Mouse (Mus musculus) neural tube, embryonic 14.5 days (tissue): ENCODE results near the gene Fkbp2. TPM values are rescaled to one million over a fixed set of nuclear protein-coding genes. Genes with fewer than 3 reads are reported as not detected.

Source experiments
- ATAC-seq: fragments of 200-750 bp; cut with Nextera tagmentation; 2 replicates; pipeline ENCODE4 v1.8.0; 2017; ENCODE audit warnings: low read depth, mild to moderate bottlenecking, moderate TSS enrichment, moderate library complexity
- H3K27ac ChIP-seq: fragments of 300-500 bp; sonication (generic); 2 replicates; pipeline ENCODE4 v1.5.1; 2014; ENCODE audit warnings: low read depth, mild to moderate bottlenecking, control low read depth, low read length, moderate library complexity, mixed read lengths
- H3K27me3 ChIP-seq: fragments of 300-500 bp; sonication (generic); 2 replicates; pipeline ENCODE4 v1.6.1; 2014; ENCODE audit warnings: low read length; ENCODE audit not compliant: control insufficient read depth, insufficient read depth
- H3K36me3 ChIP-seq: fragments of 300-500 bp; sonication (generic); 2 replicates; pipeline ENCODE4 v1.6.1; 2014; ENCODE audit warnings: low read length, mixed read lengths; ENCODE audit not compliant: control insufficient read depth, insufficient read depth
- H3K4me1 ChIP-seq: fragments of 300-500 bp; sonication (generic); 2 replicates; pipeline ENCODE4 v1.6.1; 2014; ENCODE audit warnings: low read length; ENCODE audit not compliant: control insufficient read depth, insufficient read depth
- H3K4me2 ChIP-seq: fragments of 300-500 bp; sonication (generic); 2 replicates; pipeline ENCODE4 v1.6.1; 2014; ENCODE audit warnings: mild to moderate bottlenecking, low read depth, low read length, control low read depth
- H3K4me3 ChIP-seq: fragments of 300-500 bp; sonication (generic); 2 replicates; pipeline ENCODE4 v1.5.1; 2014; ENCODE audit warnings: low read depth, low read length, control low read depth, mixed read lengths
- H3K9ac ChIP-seq: fragments of 300-500 bp; sonication (generic); replicated peaks from 2 replicates; pipeline ENCODE4 v1.6.1; 2014; ENCODE audit warnings: low read depth, mild to moderate bottlenecking, control low read depth, low read length, mixed read lengths
- H3K9me3 ChIP-seq: fragments of 300-500 bp; sonication (generic); 2 replicates; pipeline ENCODE4 v1.6.1; 2016; ENCODE audit warnings: low read length; ENCODE audit not compliant: control insufficient read depth
- WGBS: fragments of 180-500 bp; shearing (Covaris S2); extraction: QIAGEN DNeasy Blood & Tissue Kit; methylation state at CpG from one replicate; pipeline ENCODE4 v1.1.7; 2014; 5-methylcytosine and 5-hydroxymethylcytosine counted together
- polyA plus RNA-seq: library from polyadenylated mRNA; unstranded; fragments of >200 nt; fragmentation: Nextera tagmentation; extraction: Ambion mirVana; gene quantifications from 2 replicates; pipeline ENCODE4 v1.2.1, GENCODE M21; 2014

The Fkbp2 gene
- polyA plus RNA-seq, 1 experiment from 2014 or later = 119 TPM

DNA sequence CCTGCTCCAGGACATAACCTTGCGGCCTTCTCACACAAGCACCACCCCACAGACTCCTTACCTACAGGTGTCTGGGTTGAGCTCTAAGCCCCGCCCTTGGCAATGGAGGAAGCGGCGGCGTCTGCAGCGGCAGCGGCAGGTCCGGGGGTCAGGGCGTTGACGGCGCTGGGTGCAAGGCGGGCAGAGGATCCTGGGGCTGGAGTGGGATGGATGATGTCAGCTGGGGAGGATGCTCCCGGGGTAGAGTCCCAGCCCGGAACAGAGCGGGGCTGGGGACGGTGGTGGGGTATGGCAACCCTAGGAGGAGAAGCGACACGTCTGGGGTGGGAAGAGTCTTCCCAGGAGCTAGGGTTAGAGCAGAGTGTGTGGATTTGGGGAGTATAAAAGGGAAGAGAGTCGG, 5.0 kb upstream of the Fkbp2 start:
- Histone ChIP-seq H3K9me3 (no peaks in the 10 kb centered on the region), H3K4me2 (no peak overlapping the region), H3K36me3 (peaks cover 7% of the 10 kb centered on the region; the same call in 1 of the 2 replicates), H3K27ac (no peak overlapping the region), H3K27me3 (no peaks in the 10 kb centered on the region), H3K4me1 (peaks cover 10% of the 10 kb centered on the region), H3K4me3 (no peak overlapping the region), H3K9ac (no peak overlapping the region)
- ATAC-seq = no peak
- 83% methylated on average over 19 of the region's 19 CpGs for WGBS

DNA sequence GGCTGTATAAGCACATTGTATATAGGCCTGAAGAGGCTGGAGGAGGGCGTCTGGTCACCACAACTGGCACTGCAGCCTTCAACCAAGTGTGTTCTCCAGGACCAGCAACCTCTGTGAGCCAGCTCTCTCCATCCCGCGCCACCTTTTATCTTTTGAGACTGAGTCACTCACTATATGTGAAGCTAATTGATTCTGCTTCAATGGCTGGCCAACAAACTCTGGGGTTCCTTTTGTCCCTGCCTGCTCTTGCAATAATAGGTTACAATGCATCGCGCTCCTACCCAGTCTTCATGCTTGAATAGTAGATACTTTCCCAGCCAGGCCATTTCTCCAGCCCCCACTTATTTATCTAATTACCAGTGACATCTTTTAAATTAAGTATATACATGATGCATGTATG, 3.3 kb upstream of the Fkbp2 start:
- no peaks in the 10 kb centered on the region for H3K9me3 ChIP-seq
- H3K27me3 ChIP-seq = no peaks in the 10 kb centered on the region
- no peak overlapping the region for H3K4me3 ChIP-seq
- no peak overlapping the region for H3K9ac ChIP-seq
- no peak for ATAC-seq
- no peak overlapping the region for H3K27ac ChIP-seq
- H3K4me2 ChIP-seq = no peak overlapping the region
- H3K36me3 ChIP-seq = peaks cover 8% of the 10 kb centered on the region
- WGBS = 41% methylated on average over 5 of the region's 5 CpGs
- peaks cover 20% of the 10 kb centered on the region for H3K4me1 ChIP-seq

DNA sequence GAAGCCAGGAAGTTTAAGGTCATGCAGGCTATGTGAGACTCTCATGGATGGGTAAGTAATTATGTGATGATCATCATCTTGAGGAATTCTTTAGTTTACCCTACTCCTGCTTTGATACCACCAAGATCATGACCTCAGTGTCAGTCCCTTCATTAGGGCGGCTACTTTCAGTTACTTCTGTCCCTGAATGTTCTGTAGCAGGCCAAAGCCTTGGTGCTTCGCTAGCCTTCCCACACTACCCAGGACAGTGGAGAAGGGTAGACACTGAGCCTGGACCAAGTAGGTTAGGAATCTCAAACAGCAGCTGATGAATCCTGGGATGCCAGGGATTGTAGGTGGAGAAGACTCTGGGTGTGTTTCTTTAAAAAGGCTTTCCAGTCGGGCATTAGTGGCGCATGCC, 1.2 kb upstream of the Fkbp2 start:
- no peak overlapping the region for H3K9ac ChIP-seq
- H3K4me3 ChIP-seq = no peak overlapping the region
- no peaks in the 10 kb centered on the region for H3K27me3 ChIP-seq
- no peak for ATAC-seq
- H3K27ac ChIP-seq = no peak overlapping the region
- peaks cover 21% of the 10 kb centered on the region for H3K36me3 ChIP-seq
- peaks cover 29% of the 10 kb centered on the region for H3K4me1 ChIP-seq
- 90% methylated on average over 4 of the region's 4 CpGs for WGBS
- H3K4me2 ChIP-seq = peak overlapping the region; percentile 73
- H3K9me3 ChIP-seq = no peaks in the 10 kb centered on the region

DNA sequence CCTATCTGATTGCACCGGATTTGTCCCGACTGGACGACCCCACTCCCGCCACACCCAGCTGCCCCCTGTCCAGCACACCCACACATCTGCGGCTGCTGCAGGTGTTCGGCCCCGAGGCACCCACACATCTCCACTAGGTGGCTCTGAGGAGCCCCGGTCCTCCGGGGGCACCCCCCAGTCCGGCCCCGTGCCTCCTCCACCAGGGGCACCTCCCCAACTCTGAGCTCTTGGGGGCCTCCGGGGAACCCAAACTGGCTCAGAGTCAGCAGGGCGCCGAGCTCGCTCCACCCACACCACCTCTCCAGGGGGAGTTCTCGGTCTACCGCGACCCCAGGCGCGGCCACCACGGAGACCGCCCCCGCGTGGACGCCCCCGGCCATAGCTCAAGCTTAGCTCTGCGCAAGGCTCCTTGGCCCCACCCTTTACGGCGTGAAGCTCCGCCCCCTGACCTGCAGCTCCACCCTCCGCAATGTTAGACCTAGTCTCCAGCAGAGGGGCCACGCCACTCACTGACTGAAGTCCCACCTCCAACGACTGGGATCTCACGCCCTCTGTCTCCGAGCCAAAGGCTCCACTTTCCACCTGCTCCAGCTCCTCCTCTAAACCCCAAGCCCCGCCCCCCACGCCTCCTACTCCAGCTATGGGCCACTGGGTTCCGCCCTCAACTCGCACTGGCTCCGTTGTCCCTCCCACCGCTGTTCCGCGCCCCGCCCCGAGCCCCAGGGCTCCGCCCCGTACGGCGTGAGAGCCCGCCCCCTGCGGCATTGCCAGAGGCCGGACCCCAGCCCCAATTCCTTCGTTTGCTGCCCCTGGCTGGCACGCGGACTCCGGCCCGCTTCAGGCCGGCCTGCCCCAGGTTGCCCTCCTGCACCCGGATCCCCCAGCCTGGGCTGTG, 568 bp downstream of the Fkbp2 start:
- H3K27ac ChIP-seq = peak overlapping the region; percentile 89
- peak; percentile 80 for ATAC-seq
- H3K4me3 ChIP-seq = peak overlapping the region; percentile 47
- WGBS = under 1% methylated on average over 56 of the region's 59 CpGs
- H3K4me1 ChIP-seq = peaks cover 31% of the 10 kb centered on the region
- peak overlapping the region; percentile 64 for H3K9ac ChIP-seq
- H3K9me3 ChIP-seq = no peaks in the 10 kb centered on the region
- peaks cover 21% of the 10 kb centered on the region for H3K36me3 ChIP-seq
- peak overlapping the region; percentile 73 for H3K4me2 ChIP-seq
- no peaks in the 10 kb centered on the region for H3K27me3 ChIP-seq

DNA sequence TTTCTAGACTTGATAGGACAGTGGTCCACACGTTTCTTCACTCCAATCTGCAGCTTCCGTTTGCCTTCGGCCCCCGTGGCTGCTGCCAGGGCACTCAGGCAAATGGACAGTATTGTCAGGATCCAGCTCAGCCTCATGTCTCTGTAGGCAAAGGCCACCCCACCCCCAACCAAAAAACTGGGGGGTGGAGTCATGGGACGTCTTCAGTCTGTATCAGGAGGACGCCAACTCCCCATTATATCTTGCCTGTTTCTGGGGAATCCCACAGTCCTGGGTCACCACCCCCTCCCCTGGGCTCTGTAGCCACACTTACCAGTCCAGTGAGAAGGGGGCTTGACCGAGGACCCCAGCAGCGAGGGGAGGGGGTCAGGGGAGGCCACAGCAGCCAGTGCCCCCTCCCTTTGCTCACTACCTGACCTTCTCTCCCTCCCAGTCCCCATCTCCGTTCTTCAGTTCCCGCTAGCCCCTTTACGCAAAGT, 1.3 kb downstream of the Fkbp2 start:
- peak overlapping the region; percentile 73 for H3K4me2 ChIP-seq
- peak overlapping the region; percentile 47 for H3K4me3 ChIP-seq
- H3K36me3 ChIP-seq = peaks cover 21% of the 10 kb centered on the region
- peak overlapping the region; percentile 64 for H3K9ac ChIP-seq
- no peaks in the 10 kb centered on the region for H3K27me3 ChIP-seq
- peak overlapping the region; percentile 89 for H3K27ac ChIP-seq
- H3K9me3 ChIP-seq = no peaks in the 10 kb centered on the region
- 12% methylated on average over 11 of the region's 11 CpGs for WGBS
- no peak for ATAC-seq
- H3K4me1 ChIP-seq = peaks cover 31% of the 10 kb centered on the region

DNA sequence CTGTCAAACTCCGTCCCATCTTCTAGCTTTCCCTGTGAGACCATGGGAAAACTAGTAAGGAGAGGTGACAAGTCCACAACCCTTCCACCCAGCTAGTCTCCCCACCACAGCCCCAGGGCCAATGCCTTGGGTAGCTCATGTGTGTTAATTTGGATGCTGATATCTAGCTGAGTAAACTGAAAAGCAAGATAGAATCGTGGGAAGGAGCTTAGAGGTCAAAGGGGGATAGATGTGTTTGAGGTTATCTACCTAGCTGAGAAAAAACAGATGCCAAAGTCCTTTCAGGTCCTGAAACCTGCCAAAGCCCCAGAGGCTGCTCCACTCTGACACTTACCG, 1.7 kb downstream of the Fkbp2 start:
- Histone ChIP-seq H3K27me3 (no peaks in the 10 kb centered on the region), H3K36me3 (peaks cover 21% of the 10 kb centered on the region), H3K4me1 (peaks cover 33% of the 10 kb centered on the region), H3K4me3 (peak overlapping the region; percentile 47), H3K9me3 (no peaks in the 10 kb centered on the region), H3K9ac (peak overlapping the region; percentile 64; the same call in 1 of the 2 replicates), H3K27ac (no peak overlapping the region), H3K4me2 (peak overlapping the region; percentile 73)
- ATAC-seq = no peak
- WGBS = 52% methylated on average over 3 of the region's 3 CpGs

DNA sequence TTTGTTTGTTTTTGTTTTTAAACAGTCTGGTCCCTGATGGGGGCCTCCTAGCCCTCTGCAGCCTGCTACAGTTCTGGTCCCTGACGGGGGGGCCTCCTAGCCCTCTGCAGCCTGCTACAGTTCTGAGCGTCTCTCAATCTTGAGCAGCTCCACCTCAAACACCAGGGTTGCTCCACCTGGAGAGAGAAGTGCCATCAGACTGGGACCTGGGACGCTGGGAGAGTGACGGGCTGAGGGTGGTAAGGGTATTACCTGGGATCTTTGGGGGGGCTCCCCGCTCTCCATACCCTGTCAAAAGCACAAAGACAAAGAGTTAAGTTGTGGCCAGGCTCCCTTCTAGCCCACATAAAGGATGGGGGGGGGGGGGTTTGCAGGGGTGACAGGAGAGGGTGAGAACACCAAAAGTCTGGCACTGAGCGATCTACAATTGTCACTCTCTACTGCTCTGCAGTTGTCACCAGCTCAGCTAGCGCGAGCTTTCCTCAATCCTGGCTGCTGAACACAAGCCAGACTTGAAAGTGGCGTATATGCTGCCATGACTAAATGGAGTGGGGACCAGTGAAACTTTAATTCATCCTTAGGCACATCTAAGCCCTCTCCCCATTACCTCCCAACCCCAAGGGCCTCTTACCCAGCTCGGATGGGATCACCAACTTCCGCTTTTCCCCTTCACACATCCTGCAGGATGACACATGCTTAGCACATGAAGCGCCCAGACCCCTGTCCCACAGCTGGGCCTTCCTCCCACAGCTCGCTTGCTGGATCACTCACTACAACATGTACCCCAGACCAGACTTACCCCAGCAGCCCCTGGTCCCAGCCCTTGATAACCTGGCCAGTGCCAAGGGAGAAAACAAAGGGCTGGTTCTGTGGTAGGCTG, 2.3 kb downstream of the Fkbp2 start:
- WGBS = 89% methylated on average over 13 of the region's 13 CpGs
- H3K27me3 ChIP-seq = no peaks in the 10 kb centered on the region

DNA sequence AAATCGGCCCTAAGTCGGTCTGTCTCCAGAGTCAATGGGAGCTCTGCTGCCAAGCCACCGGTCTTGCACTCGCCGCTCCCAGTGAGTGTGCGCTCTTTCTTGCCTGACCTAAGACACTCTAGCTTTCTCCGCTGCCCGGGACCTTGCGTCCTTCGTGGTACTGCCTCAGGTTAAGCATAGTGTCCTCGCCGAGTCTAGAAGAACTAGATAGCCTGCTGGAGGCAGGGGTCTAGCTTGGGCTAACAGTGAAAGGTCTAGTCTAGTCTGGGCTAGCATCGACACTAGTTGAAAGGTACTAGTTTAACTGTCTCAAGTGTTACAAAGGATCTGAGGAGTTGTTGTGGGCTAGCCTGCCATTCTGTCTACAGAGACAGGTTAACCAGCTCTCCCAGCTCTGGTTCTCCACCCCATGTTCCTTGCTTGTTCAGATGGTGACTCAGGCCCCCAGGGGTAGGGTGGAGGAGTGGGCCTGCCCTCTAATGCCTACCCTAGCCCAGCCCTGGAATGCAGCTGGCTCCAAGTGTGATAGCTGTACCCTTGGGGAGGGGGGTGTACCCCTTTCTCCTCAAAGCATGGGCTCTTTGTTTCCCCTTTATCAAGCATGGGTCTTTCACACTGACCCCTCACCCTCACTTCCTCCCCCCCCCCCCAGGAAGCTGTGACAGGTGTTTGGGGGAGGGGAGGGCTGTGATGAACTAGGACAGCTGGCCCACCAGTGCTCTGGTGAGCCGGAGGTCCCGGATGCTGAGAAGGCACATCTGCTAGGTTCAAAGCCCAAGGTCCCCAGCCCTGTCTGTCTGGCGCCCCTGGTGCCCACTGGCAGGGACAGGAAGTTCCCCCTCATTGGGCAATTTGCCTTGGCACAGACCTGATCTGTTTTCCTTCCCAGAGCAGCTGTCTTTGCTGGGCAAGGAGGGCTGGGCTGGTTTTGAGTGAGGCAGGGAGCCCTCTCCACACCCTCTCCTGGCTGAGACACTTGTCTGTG, 4.5 kb downstream of the Fkbp2 start, which contains the start of gene Plcb3:
Gene Plcb3 (minus strand): TSS at position 934 of the 985 bp plus-strand sequence.
- Histone ChIP-seq H3K9ac (peak within 1 kb of the TSS; percentile 81), H3K4me3 (peak within 1 kb of the TSS; percentile 78), H3K27me3 (no peaks in the 10 kb centered on the region), H3K27ac (peak within 1 kb of the TSS; percentile 92), H3K36me3 (peaks cover 14% of the 10 kb centered on the region), H3K4me2 (peak within 1 kb of the TSS; percentile 90), H3K4me1 (peaks cover 30% of the 10 kb centered on the region), H3K9me3 (no peaks in the 10 kb centered on the region)
- under 1% methylated on average over 16 of the region's 16 CpGs for WGBS
- no peak for ATAC-seq

More for the DNA sequence above, 2.3 kb downstream of the Fkbp2 start:
- Histone ChIP-seq H3K9me3 (no peaks in the 10 kb centered on the region), H3K36me3 (peaks cover 21% of the 10 kb centered on the region), H3K4me2 (peak overlapping the region; percentile 73), H3K4me3 (peak overlapping the region; percentile 47; the same call in 1 of the 2 replicates), H3K27ac (no peak overlapping the region), H3K4me1 (peaks cover 33% of the 10 kb centered on the region), H3K9ac (peak overlapping the region; percentile 64; the same call in 1 of the 2 replicates)
- ATAC-seq = no peak
